Mouse (Mus musculus): ENCODE data around the gene Bud23.

GRCm38 (mm10) chr5:135037946-135038345 lies 26.8 kb downstream of the Bud23 start:
- no peak for TF ChIP-seq CTCF (IDR thresholded peaks at IDR 0.05; ENCODE audit: low read depth, low read length)
- TF ChIP-seq POLR2A (IDR thresholded peaks at IDR 0.05; ENCODE audit: extremely low read depth, insufficient read depth, low read length) = no peak

All from liver, adult 2 months (tissue).